Mouse (Mus musculus): Measurements from ENCODE around the gene Nfkb2.

Nfkb2 gene

GRCm38 (mm10) chr19:46344710-46345419, 40.7 kb downstream of the Nfkb2 start:
- DNase-seq (ENCODE audit: low read depth, low spot score): no peak

GRCm38 (mm10) chr19:46347146-46347545, 43.0 kb downstream of the Nfkb2 start:
- no peak for DNase-seq (ENCODE audit: low read depth, low spot score)

GRCm38 (mm10) chr19:46347936-46348668, 44.0 kb downstream of the Nfkb2 start:
- no peak for DNase-seq (ENCODE audit: low read depth, low spot score)

GRCm38 (mm10) chr19:46348761-46349458, 44.8 kb downstream of the Nfkb2 start:
- peak; percentile 93 for DNase-seq (ENCODE audit: low read depth, low spot score)

GRCm38 (mm10) chr19:46349550-46349949, 45.4 kb downstream of the Nfkb2 start:
- no peak for DNase-seq (ENCODE audit: low read depth, low spot score)

- DNase-seq (ENCODE audit: low read depth, low spot score): no peak
Measured at GRCm38 (mm10) chr19:46350168-46350932, 46.2 kb downstream of the Nfkb2 start, which contains the start of gene 2310034G01Rik. Gene 2310034G01Rik (minus strand): TSS chr19:46350302.

- DNase-seq (ENCODE audit: low read depth, low spot score): peak; percentile 88
Measured at GRCm38 (mm10) chr19:46356701-46357138, 52.6 kb downstream of the Nfkb2 start.

- DNase-seq (ENCODE audit: low read depth, low spot score): no peak
Measured at GRCm38 (mm10) chr19:46357344-46358280, 53.5 kb downstream of the Nfkb2 start.

- DNase-seq (ENCODE audit: low read depth, low spot score): no peak
Measured at GRCm38 (mm10) chr19:46358381-46358780, 54.3 kb downstream of the Nfkb2 start.
